Mouse (Mus musculus) layer of hippocampus, postnatal 14 days (tissue): ENCODE data around the gene Pir. TPM values are rescaled to one million over a fixed set of nuclear protein-coding genes. Genes with fewer than 3 reads are reported as not detected.

ENCODE experiments used
- DNase-seq, 2 experiments: peaks; one replicate each; pipeline ENCODE4 v3.0.0; 2021 to 2022; ENCODE audit warnings: low spot score in 2 of 2, mixed read lengths in 1 of 2
- total RNA-seq, 2 experiments: library from RNA; stranded (reverse); gene quantifications; 2 replicates each; pipeline ENCODE4 v1.2.3; 2021

Pir gene
- total RNA-seq, 2 experiments from 2014 or later: 3.2 to 5.3 TPM

- no peak for DNase-seq
These were observed 61.6 kb downstream of the Pir start for GRCm38 (mm10) chrX:164330766-164331165.

- no peak for DNase-seq
These were observed 69.4 kb downstream of the Pir start for GRCm38 (mm10) chrX:164338591-164338990.

- DNase-seq: no peak
These were observed 76.3 kb downstream of the Pir start for GRCm38 (mm10) chrX:164345359-164345938.

GRCm38 (mm10) chrX:164348937-164349336 is 79.8 kb downstream of the Pir start:
- no peak for DNase-seq

DNA sequence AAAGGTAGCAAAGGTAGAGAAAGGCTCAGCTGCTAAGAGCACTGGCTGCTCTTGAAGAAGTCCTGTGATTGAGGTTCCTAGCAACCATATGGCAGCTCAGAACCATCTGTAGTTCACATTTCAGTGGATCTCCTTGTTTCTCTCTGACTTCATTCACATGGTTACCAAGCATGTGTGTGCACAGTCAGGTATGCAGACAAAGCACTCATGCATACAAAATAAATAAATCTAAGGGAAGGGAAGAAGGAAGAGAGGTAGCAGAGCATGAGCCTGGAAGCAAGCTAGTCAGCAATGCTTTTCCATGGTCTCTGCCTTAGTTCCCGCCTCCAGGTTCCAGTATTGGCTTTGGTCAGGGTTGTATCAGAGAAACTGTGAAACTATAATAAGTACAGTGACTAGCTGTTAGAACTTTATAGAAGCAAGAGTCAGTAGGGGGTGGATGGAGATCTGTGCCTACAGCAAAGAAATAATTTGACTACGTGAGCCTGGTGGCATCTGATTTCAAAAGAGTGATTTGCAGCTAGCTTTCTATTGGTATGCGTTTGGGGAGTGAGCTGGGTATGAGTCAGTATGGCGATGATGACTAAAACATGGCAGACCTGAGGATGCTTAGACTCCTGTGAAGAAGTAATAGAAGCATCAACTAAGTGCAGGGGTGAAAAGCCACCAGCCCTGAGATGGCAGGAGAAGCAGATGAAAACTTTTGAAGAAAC is 96.1 kb downstream of the Pir start:
- no peak for DNase-seq

GRCm38 (mm10) chrX:164370576-164370975 is 101.4 kb downstream of the Pir start:
- DNase-seq: no peak

- peak in 1 of 2 experiments; percentile 11 for DNase-seq
These were observed 103.9 kb downstream of the Pir start, which contains the start of gene Vegfd for GRCm38 (mm10) chrX:164373081-164373480. TSS of gene Vegfd (plus strand) at chrX:164373378.

- no peak for DNase-seq
These were observed 105.4 kb downstream of the Pir start for GRCm38 (mm10) chrX:164374586-164374985.

GRCm38 (mm10) chrX:164379721-164380120 is 110.5 kb downstream of the Pir start:
- no peak for DNase-seq

DNA sequence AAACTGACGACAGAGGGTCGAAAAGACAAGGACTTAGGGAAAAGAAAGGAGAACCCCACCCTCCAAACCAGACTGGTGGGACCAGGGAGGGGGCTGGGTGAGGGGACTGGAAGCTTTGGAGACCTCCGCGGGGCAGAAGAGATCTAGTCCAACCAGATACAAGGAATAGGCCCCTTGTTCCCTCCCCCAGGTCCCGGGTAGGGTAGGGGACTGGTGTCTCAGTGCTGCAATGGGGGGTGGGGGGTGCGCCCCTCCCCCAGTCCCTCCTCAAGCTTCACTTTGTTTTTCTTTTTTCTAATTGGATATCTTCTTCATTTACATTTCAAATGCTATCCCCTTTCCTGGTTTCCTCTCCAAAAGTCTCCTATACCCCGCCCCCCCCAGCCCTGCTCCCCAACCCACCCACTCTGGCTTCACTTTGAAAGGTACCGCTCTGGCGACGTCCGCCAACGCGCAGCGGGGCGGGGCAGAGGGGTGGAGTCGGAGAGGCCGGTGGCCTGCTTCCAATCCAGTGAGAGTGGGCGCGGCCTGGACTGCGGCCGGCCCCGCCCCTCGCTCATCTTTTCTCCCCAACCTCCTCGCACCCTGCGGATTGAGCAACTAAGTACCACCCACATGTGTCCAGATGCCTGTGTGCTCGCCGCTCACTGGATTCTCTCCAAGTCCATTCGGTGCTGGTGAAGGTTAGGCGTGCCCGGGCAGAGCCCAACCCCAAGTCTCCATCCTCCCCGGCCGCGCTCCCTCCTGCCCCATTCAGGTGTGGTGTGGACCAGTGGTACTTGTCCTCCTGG is 112.6 kb downstream of the Pir start:
- DNase-seq: peak; percentile 31 to 53

- no peak for DNase-seq
These were observed 124.9 kb downstream of the Pir start for GRCm38 (mm10) chrX:164394091-164394490.

DNA sequence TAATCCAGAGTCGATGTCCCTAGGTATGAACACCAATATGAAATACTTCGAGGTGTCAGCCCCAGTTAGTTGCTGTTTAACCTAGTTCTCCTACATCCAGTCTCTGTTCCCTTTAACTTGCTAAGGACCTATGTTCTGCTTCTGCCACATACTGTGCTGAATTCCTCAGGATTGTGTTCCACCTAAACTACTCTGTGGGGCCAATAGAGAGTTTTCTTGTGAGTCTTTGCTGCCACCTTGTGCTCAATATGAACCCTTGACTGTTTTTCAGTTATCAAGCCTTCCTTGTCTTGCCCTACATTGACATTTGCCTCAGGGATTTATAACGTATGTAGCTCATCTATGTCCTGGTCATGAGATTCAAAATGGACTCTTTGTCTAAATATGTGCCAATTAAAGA is 129.3 kb downstream of the Pir start:
- peak in 1 of 2 experiments; percentile 39 for DNase-seq

DNA sequence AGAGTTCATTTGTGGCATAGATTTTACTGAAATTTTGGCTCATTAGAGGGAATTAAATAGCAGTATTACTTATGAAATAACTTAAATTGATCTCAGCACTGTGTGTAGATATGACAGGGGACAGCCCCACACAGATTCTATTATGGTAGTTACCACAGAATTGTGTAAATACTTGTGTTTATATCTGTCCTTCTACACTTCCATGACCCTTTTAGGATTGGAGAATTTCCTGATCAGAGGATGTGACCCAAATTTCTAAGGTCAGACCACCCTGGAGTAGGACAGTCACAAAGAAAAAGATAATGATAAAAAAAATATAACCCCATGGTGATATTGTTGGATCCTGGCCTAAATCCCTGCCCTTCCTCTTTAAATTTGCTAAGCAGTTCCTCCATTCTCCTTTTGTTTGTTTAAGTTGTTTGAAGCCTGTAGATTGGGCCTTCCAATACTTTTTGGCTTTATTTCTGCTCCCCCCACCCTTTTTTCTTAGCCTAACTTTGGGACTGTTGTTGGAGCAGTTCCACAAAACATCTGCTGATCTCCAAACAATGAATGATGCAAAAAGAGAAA is 136.0 kb downstream of the Pir start:
- DNase-seq: no peak

DNA sequence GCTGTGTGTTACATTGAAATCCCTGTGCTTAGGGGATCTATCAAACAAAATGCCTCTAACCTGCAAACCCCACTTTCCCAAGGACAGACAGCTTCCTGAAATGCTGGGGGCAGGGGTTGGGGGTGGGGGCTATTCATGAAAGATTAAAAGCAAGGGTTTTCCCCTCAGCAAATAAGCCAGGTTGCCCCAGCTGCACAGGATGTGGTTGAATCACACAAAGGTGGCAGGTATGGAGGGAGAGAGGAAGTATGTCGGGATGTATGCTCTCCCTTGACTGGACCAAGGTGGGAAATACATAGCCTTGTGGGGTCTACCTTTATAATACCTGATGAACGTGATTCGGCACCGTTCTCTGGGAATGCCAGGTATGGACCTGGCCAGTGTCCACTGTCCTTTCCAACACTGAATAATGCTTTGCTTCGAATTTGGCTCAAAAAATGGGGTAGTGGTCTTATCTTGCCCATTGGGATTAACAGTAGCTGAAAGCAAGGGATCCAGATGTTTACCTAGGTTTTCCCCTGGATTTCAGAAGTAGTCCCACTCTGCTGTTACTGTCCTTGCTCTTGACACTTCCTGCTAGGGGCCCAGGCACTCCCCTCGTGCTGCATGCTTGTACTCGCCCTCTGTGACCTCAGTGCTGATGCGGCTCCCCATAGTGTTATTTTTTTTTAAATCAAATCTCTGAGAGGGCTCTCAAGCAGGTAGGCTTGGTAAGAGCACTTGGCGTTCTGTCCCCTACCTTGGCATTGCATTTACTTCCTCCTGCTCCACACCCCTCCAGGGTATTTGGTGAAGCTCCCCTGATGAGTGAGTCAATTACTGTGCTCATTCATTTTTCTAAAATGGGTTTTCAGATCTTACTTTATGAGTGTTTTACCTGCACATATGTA is 137.2 kb downstream of the Pir start:
- no peak for DNase-seq

DNA sequence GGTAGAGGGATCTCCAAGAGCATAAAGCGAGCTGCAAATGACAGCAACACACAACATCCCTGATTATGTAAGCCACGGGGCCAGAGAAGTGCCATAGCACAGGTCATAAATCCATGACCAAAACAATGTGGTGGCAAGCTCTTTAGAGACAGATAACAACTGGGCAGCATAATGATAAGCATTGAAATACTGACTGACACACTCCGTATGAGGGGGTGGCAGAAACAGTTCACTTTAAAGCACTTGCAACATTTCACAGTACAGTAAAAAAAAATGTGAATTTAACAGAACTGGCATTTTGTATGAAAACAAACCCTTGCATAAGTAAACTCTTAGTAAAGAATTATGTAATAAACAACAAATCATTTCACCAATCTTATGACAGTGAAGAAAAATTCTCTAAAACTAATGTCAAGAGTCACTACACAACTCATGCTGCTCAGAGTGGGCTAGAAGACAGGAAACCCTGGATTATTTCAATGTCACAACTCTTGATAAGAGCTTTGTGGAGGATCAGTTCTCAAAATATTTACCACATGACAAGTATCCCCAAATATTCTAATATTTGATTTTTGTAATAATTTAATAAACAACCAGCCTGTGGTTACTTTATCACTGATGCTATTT is 139.2 kb downstream of the Pir start:
- DNase-seq: no peak

- DNase-seq: no peak
These were observed 141.4 kb downstream of the Pir start for GRCm38 (mm10) chrX:164410562-164410961.

GRCm38 (mm10) chrX:164416803-164417202 is 147.6 kb downstream of the Pir start:
- DNase-seq: no peak

DNA sequence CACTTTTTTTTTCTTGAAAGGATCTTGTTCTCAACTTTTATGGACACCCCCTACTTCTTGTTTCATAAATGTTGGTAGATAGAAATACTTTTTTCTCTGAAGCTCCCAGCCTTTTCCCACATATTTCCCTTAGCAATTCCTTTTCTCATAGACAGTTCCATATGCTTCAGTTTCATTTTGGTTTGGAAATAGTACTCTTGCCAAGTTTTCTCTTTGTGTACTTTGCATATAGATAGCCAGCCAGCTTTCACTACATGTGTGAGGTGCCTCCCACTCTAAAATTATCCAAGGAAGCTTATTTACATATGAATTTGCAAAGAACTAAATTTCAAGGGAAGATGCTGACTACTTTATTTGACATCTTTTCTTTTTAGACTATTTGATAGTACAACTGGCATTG is 148.8 kb downstream of the Pir start:
- no peak for DNase-seq

GRCm38 (mm10) chrX:164419471-164419939 is 150.3 kb downstream of the Pir start, which contains the start of gene Piga:
TSS of gene Piga (plus strand) at chrX:164419787.
- DNase-seq: peak; percentile 85 to 94

DNA sequence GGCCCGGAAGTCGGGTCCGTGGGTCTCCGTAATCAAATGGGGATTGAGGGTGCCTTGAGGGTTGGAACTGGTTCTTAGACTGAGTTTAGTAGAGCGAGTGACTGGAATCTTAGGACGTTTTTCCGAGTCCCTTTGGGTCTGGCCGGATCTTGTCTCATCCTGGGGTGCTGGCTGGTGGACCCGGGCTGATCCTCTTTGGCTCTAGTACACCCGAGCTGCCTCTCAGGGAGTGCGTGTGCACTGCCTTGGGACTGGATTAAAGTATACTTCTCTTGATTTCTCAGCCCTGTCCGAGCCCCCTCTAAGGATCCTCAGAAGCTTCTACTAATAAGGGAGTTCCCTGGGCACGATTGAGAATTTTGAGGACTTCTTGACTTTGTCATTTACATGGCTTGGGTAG is 150.8 kb downstream of the Pir start:
- no peak for DNase-seq
